Mouse (Mus musculus) right cerebral cortex, adult 2 months (tissue): ENCODE measurements at regions not wholly inside any gene's neighbourhood (a gene's known extent, or its start where the extent isn't known, plus 50 kb on each side); places are given as distances from the start of the nearest gene placed in this dataset.

Experiments
- DNase-seq, 2 experiments: peaks; one replicate each; pipeline ENCODE4 v3.0.0; 2021 to 2022; ENCODE audit warnings: low spot score in 2 of 2

DNA sequence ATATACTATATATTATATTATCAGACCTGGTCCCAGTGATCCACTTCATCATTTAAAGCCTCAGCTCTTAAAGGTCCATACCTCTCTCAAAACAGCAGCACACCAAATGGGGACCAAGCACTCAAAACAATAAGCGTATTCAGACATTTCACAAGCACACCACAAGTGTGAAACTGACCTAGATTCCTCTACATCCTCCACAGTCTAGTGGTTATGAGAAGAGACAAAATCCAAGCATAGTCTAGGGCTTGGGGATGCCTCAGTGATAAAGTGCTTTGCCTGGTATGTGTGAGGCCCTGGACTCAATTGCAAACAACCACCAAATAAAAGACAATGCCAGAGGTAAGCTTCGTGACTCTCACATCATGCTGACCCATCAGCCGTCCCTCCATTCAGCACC is 216.0 kb upstream of the Sox9 start:
- no peak for DNase-seq

DNA sequence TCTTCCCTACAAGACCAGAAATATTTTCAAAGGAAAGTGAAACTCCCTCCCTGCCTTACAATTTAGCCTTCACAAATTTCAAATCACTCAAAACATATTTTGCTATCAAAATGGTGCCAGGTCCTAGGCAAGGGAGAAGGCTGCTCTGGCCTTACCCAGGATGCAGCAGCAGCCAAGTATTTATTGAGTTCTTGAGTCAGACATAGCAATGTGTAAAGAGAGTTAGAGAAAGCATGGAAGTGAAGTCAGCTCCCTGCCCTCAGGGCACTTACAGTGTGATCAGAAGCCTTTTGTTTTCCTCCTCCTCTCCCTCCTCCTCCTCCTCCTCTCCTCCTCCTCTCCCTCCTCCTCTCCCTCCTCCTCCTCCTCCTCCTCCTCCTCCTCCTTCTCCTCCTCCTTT is 194.6 kb upstream of the Sox9 start:
- DNase-seq = no peak

DNA sequence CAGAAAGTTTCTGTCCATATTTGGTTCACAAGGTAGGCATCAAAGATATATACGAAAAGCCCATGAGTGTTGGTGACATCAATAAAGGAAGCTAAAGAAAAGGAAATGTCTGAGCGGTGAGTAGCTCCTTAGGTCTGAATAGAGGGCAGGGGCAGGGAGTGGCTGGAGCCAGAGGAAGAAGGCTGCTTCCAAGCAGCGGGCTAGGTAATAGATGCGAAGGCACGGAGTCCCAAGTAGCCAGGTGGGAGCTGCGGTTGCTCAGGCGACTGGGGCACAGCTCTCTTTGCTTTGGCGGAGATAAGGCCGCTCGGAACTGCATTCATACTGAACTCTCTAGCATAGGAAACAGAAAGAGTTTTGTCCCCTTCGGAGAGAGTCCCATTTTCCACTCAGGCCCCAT is 193.9 kb upstream of the Sox9 start:
- no peak for DNase-seq

DNA sequence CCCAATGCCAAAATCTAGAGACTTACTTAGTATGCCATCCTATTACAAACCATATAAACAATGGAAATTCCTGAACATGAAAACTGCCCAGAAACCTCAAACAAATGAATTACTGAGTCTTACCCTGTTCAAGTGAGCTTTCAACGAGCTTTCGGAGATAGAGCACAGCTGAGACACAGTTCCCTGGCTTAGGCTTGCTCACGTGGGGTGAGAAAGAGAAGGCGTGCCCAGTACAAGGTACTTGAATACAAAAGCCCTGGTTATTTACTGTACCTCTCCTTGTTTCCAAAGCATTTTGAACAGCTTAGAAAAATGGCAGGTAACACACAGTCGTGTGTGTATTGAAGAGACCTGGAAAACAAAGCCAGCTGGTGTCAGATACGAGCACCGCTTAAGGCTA is 191.8 kb upstream of the Sox9 start:
- no peak for DNase-seq

DNA sequence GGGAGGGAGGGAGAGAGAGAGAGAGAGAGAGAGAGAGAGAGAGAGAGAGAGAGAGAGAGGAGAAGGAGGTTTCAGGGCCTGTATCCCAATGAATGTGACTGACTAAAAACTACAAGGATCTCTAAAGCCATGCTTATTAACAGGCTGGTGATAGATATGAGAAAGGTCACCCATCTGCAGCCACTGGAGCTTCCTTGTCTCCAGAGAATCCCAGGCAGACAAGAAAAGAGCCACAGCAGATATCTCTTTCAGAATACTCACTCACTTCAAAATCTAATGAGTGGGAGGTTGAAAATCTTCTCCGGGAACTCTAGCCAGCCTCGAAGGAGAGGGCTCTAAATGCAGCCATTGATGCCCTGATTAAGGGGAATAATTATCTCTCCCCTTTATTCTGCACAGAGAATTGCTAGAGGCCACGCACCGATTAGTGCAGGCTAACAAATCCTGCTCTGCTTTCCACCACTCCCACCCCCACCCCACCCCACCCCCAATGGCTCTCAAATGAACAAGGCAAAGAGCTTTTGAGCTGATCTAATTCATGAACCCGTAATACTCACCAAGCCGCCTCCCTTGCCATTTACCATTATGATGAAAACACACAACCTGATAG is 189.5 kb upstream of the Sox9 start:
- no peak for DNase-seq

DNA sequence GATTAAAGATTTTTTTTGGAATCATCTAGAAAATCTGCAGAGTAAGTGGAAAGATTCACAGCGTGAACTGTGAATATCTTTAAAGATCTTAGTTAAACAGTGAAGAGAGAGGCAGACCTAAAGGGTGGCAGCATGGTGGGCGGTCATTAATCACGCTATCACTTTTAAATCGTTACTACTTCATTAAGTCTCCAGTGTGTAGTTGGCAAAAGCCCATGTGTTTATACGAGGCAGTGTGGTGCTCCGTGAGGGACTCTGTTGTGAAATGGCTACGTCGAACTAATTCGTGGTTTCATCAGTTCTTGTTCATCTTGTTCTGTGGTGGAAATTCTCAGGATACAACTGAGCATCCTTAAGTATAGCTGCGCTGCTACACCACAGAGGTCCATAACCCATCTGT is 188.2 kb upstream of the Sox9 start:
- DNase-seq = no peak

DNA sequence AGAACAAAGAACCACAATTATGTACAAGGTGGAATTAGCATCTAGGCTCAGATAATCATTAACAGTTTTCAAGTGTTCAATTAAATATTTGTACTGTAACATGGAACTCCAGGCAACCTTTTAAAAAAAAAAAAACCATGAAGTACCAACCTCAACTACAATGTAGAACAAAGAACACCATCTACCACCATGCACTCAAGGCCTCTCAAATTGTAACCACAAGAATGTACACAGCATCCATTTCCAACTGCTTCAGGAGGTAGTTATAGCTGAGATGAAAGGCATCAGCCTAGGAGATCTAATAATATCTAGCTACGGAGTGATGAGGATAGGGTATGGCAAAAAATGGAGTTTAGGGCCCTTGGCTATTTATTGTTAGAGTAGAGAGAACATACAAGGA is 174.7 kb upstream of the Sox9 start:
- DNase-seq = no peak

DNA sequence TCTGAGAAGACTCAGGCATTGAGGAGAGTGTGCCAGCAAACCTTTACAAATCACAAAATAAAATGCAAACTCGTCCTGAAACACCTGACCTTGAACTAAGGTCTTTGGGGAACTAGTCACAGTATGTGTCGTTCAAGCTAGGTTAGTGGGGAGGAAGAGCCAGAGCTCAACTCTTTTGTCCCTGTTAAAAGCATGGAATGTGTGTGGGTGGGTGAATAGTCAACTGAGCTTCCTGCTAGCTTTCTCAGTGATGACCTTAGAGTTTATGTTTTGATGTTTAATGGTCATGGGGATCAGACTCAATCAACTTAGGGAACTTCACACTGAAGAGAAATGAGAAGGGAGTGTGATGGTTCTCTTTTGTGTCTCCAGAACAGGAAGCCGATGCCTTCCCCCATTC is 172.7 kb upstream of the Sox9 start:
- DNase-seq = no peak

DNA sequence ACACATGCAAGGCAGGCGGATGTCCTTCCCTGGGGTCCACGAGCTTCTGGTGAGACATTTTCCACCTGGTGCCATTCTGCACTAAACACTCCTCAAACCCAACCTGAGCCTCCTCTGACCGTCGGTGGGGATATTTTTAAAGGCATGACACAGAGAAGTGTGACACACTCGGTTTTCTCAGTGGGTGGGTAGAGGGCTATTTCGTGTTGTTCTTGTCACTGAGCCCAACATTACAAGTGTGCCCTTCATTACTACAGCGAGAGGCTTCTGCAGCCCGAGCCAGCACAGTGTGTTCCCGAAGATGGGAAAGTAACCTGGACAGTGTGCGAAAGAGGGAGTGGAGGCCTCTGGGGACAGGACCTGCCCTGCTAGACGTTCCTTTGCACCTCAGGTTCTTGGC is 171.0 kb upstream of the Sox9 start:
- DNase-seq = peak in 1 of 2 experiments; percentile 10

DNA sequence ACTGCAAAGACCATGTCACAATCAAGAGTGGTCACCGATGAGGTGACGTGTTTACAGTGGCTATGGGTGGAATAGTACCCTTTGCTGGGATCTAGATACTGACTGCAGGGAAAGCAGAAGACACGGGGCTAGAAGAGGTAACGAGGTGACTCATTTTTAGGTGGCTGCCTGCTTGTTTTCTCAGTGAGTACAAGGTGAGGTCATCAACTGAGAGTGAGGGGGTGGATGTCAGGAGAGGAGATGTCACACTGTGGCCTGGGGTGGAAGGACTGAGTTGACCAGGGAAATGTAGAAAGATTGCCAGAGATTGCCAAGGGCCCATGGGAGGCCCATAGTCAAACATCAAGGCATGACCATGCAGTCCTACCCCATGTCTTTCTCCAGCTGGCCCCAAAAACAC is 166.4 kb upstream of the Sox9 start:
- DNase-seq = no peak

DNA sequence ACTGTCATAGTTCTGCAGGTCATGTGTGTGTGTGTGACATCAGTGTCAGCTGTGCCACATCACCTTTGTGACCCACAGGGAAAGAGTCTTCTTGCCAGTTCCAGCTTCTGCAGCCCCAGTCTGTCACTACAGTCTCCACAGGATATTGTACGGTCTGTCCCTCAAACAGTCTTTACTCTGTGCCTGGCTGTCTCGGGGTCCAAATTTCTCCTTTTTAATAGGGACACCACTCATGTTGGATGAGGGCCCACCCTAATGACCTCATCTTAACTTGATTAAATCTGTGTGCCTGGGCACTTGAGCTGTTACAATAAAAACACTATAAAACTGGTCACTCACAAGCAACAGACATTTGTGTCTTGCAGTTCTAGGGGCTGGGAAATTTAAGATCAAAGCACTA is 165.1 kb upstream of the Sox9 start:
- no peak for DNase-seq

DNA sequence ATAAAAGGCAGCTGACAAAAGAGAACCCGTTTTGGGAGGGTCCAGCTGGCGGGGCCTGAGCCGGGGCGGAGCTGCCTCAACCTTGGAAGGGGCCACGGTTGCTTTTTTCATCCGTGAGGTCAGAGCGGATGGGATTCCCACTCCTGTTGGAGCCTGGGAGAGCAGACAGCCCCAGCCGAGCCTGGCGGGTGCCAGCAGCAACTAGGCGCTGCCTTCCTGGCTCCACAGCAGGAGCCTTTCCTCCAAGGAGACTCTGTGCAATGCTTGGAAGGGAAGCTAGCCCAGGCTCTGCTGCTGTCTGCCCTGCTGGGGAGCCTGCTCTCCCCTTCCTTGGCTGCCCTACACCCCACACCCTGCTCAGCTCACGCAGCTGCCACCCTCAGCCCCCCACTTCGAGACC is 161.1 kb upstream of the Sox9 start:
- DNase-seq = peak; percentile 23 to 32

DNA sequence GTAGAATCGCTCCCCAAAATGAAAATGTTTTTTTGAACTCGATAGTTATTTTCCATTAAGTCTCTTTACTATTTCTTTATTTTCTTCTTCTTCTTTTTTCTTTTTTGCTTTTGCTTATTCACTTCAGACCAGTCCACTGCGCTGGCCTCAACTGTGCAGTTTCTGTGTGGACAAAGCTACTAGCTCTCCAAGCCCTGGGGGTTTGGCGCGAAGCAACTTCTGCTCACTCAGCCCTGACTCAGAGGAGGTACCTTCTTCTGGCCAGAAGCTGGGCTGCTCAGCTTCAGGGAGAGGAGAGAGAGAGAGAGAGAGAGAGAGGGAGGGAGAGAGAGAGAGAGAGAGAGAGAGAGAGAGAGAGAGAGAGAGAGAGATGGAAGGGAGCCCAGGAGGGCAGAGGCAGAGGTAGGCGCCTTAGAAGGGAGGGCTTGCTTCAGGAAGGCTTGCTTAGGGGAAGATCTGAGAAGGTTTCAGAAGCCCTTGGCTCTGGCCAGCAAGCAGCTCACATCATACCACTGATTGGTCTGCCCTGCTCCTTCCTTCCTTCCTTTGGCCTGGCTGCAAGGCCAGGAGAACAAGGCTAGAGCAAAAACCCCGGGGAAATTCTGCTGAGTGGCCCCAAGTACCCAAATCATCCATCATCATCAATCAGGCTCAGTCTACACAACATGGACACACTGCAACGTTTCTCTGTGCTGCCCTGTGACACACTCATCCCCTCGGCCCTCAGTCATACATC is 160.5 kb upstream of the Sox9 start:
- no peak for DNase-seq

DNA sequence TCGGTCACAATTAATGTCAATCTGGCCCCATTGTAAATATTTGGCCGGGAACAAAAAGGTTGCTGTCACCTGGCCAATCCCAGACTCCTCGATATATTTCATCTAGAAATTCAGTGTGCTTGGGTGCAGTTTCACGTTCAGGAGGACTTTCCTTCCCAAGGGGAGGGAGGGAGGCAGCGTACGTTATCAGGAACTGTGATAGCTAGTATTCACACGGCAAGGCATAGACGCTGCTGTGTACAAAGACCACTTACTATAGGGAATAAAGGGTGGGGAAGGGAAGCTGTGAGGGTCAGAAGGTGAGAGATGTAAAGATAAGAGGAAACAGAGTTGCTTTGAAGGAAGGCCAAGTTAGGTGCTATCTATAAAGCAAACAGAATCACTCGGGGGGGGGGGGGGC is 132.7 kb upstream of the Sox9 start:
- DNase-seq = no peak

DNA sequence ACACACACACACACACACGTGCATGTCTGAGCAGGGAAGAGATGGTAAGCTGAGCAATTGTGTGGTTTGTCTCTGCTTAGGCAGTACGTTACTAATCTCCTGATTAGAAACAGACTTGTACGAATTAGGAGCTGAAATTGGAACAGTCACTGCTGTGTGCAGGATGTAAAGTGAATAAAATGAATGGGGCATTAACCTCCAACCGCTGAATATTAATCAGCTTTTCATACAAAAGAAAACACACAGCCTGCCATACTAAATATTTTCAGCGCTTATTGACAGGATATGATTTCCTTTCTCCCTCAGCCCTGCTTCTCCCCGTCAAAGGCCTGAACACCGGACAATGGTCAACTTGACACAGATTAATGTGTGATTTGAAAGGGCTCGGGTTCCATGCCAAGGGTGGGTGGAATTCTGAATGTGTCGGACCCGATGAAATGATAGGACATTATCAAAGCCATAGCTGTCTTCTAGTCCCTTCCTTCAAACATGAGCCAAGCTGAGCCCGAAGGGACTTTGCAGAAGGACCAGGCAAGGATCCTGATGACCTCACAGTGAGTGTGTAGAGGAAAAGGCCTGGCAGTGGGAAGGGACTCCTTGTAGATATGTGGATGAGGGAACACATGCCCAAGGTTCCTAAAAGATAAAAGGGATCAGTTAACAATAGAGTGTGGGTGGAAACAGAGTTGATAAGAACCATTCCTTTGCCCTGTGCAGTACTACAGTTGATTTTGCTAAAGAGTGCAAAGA is 124.4 kb upstream of the Sox9 start:
- no peak for DNase-seq

DNA sequence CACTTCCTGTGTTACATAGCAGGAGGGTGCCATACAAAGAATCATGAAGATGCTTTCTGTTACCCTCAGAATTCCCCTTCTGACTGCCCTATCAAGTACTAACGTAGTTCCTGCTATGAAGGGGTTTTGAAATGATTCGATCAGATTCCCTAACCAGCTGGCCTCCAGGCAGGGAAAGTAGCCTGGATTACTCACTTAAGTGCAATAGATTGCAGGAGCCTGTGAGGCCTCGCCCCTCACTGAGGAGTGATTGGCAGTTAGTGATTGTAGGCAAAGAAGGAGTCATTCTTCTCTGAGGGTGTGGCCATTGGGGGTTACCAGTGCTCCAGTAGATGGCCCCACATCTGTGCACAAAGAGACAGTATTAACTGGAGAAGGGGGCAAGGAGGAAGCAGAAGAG is 122.1 kb upstream of the Sox9 start:
- no peak for DNase-seq

DNA sequence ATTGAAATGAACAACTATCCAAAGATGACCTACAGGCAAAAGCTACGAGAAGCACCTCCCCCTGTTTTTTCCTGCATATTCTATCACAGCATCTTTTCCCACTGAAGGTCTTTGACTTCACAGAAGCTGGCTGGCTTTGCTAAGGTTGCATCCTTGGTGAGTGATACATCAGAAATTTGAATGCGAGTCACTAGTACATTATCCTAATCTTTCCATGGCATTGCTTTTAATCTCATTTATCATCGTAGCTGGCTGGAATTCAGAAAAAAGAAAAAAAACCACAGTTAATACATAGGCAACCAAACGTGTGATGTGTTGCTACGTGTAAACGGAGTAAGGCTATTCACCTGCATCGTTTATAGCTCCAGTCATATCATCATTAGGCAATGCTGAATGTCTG is 120.6 kb upstream of the Sox9 start:
- no peak for DNase-seq

DNA sequence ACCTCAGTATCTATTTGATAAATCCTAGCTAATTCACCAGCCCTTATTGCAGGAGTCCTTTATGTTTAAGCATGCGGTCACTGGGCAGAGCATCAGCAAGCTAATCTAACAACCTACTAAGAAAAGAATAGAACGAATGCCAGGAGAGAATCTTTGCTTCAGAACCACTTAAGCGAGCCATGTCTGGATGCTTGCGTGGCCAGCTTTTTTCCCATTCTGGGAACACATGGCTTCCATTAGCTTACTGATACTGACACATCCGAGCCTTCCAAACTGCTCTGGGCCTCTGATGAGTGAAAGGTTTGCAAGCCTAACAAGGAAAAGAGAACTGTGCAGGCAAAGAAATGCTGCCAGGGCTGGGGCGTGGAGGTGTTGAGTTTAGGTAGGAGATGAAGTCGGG is 114.7 kb upstream of the Sox9 start:
- DNase-seq = no peak

DNA sequence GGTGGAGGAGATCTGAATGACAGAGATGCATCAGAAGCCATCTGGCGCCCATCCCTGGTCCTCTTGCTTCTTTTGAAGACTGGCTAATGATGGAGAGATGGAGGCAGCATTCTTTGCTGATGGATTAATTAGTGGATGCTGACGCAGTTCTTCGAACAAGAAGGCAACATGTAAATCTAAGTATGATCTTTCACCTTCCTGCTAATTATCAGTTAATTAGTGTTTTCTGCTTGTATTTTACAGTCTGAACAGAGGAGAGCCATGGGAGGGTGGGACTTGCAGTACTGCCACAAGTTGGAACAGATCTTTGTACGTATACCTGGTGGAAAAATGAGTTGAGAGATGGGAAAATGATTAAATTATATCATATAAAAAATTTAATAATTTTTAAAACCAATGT is 109.9 kb upstream of the Sox9 start:
- DNase-seq = no peak

DNA sequence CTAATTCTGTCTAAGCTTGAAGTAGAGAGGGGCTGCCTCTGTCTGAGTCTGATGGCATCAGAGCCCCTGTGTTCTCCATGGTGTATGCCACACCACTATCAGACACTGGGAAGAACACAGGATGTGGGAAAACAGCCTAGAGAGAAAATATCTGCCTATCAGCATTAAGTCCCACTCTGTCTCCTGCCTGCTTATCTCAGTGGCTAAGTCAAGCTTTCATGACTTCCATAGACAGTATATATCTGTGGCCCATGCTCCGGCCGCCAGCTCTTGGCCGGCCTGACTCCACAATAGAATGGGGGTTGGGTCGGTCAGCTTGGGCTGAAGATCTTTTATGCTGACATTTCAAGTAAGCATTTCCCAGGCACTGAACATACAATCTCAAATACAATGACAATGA is 92.0 kb upstream of the Sox9 start:
- no peak for DNase-seq

DNA sequence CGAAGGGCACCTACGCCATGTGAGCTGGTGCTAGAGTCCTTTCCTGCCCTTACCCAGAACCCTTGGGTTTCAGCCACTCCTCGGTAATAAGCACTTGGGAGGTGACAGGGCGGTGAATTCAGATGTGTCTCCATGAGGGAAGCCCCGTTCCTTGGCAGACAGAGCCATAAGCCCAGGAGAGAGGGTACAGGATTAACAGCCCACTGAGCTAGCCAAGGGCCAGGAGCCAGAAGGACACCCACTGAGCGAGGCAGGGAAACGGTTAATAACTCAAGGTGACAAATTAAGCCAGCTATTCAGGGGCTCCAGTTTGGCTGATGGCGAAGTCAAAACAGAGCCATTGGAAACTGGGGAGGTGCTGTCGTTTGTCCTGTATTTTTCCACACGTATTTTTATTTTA is 75.9 kb upstream of the Sox9 start:
- DNase-seq = no peak

DNA sequence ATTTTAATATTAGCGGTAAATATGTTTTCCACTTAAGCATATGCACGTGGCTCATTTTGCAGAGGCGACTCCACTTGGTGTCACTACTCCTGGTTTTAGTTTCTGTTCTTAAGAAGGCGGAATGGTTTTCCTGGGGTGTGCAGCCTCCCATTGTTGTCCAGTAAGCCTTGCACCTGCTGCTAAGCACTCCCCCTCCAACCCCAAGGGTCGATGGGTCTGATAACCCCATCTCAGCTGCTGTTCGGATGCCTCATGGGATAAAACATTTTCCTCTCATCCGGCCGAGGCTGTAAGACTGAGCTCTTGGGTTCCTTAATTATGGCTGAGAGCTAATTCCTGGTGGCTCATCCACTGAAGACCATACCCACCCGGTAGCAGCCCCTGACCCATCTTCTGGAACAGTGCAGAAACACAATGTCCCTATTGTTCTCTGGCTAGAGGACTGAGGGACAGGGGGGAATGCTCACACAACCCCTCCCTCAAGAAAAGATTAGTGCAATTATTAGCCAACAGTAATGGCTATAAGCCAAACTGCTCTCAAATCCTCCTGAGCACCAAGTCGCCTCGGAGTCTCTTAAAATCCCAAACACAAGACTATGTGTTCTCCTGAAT is 73.8 kb upstream of the Sox9 start:
- DNase-seq = no peak

DNA sequence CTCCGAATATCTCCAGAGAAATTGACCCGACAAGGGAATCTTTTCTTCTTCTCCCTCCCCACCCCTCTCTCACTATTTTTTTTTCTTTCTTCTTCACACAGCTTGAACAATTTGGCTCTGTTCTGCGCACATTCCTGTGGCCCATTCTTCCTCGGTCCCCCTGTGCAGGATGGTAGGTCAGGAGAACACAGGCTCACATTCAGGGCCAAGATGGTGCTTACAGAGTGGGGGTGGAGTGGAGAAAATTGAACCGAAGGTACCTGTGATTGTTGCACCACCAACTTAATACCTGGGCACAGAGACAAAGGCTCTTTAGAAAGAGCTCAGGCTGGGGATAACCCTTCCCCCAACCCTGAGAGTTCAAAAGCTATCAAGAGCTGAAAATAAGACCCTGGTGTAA is 70.4 kb upstream of the Sox9 start:
- DNase-seq = no peak
